ENCODE assay signal across 28 mouse cellular contexts in genomic region chr6:98731010-98731530, GRCm38 (mm10).
DNase-seq lines count a peak whose midpoint lies in the region; ATAC-seq and TF ChIP-seq lines count a peak whose summit lies in the region.
"Had no signal": no experiment of that assay in that cellular context is flagged by ENCODE, and none has a peak within 500 bp of the region (broad histone marks: within the 10 kb centered on the region; RNA-seq: fewer than 3 reads in every experiment).

No protein-coding gene starts in this region.

- TF ChIP-seq CTCF in lung, postnatal 0 days (IDR thresholded peaks at IDR 0.05) = no peak
- TF ChIP-seq CTCF in brain, embryonic 14.5 days (IDR thresholded peaks at IDR 0.05; ENCODE audit: borderline replicate concordance, extremely low read depth, insufficient read depth, insufficient read length) = no peak

- no peak overlapping the region for H3K4me3 ChIP-seq in lung, postnatal 0 days (ENCODE audit: low read depth, low read length)
- H3K4me3 ChIP-seq in hindbrain, embryonic 16.5 days (ENCODE audit: low read length) = no peak overlapping the region
- H3K4me3 ChIP-seq: embryonic facial prominence, embryonic 13.5 days; forebrain, embryonic 10.5 days; heart, embryonic 15.5 days; intestine, embryonic 15.5 days; layer of hippocampus, adult 2 months; liver, embryonic 12.5 days; midbrain, embryonic 12.5 days; neural tube, embryonic 15.5 days; stomach, embryonic 15.5 days had no signal

- no peak overlapping the region for H3K9ac ChIP-seq in lung, postnatal 0 days (replicated peaks; ENCODE audit: low read depth)
- H3K9ac ChIP-seq in hindbrain, embryonic 16.5 days (ENCODE audit: low read depth, low read length) = no peak overlapping the region
- H3K9ac ChIP-seq: embryonic facial prominence, embryonic 13.5 days; heart, embryonic 15.5 days; hindbrain, embryonic 14.5 days; intestine, embryonic 15.5 days; liver, embryonic 12.5 days; midbrain, embryonic 12.5 days; neural tube, embryonic 15.5 days; stomach, embryonic 15.5 days had no signal

- H3K9me3 ChIP-seq in lung, postnatal 0 days (ENCODE audit: low read length) = no peaks in the 10 kb centered on the region
- no peaks in the 10 kb centered on the region for H3K9me3 ChIP-seq in hindbrain, embryonic 16.5 days (ENCODE audit: control insufficient read depth, low read length)
- H3K9me3 ChIP-seq: embryonic facial prominence, embryonic 13.5 days; forebrain, embryonic 10.5 days; heart, embryonic 15.5 days; intestine, embryonic 15.5 days; liver, embryonic 12.5 days; midbrain, embryonic 12.5 days; neural tube, embryonic 15.5 days; stomach, embryonic 15.5 days had no signal

- peak; percentile 19 for DNase-seq in adrenal gland, postnatal 14 days
- DNase-seq in adrenal gland, postnatal 25 days = no peak
- peak; percentile 42 for DNase-seq in lung, postnatal 0 days (ENCODE audit: low spot score)
- DNase-seq in lung, postnatal 10 days = no peak
- peak; percentile 16 for DNase-seq in brain, embryonic 14.5 days (ENCODE audit: low read depth)
- no peak for DNase-seq in thymus, postnatal 14 days
- no peak for DNase-seq in layer of hippocampus, adult 18-20 months (ENCODE audit: low spot score in 2 of 2)
- DNase-seq: B cell, adult 2 months; cerebellum, adult 2 months; cerebellum, postnatal 36 days; embryo, embryonic 11 days; gastrocnemius, postnatal 36 days; heart, postnatal 36 days; kidney, adult 8-10 months; kidney, postnatal 14 days; lung, adult 2 months; thymus, postnatal 36 days had no signal

- no peaks in the 10 kb centered on the region for H3K4me1 ChIP-seq in lung, postnatal 0 days (ENCODE audit: insufficient read depth, low read depth, low read length)
- no peaks in the 10 kb centered on the region for H3K4me1 ChIP-seq in hindbrain, embryonic 16.5 days (ENCODE audit: control insufficient read depth, insufficient read depth, low read depth, low read length)
- H3K4me1 ChIP-seq: embryonic facial prominence, embryonic 13.5 days; forebrain, embryonic 10.5 days; heart, embryonic 15.5 days; liver, embryonic 12.5 days; midbrain, embryonic 12.5 days; neural tube, embryonic 15.5 days had no signal

- no peak for TF ChIP-seq EP300 in lung, postnatal 0 days (IDR thresholded peaks at IDR 0.05)

- no peak for TF ChIP-seq POLR2A in brain, embryonic 14.5 days (IDR thresholded peaks at IDR 0.05; ENCODE audit: borderline replicate concordance, extremely low read depth, insufficient read depth, insufficient read length, poor library complexity, severe bottlenecking)

- no peak for ATAC-seq in lung, postnatal 0 days
- ATAC-seq in hindbrain, embryonic 16.5 days = no peak
- ATAC-seq: intestine, embryonic 15.5 days; liver, embryonic 12.5 days had no signal

- H3K36me3 ChIP-seq in lung, postnatal 0 days (ENCODE audit: insufficient read depth, low read length) = no peaks in the 10 kb centered on the region
- H3K36me3 ChIP-seq in hindbrain, embryonic 16.5 days (ENCODE audit: control insufficient read depth, insufficient read depth, low read length) = no peaks in the 10 kb centered on the region
- H3K36me3 ChIP-seq: embryonic facial prominence, embryonic 13.5 days; forebrain, embryonic 10.5 days; heart, embryonic 15.5 days; intestine, embryonic 15.5 days; liver, embryonic 12.5 days; midbrain, embryonic 12.5 days; neural tube, embryonic 15.5 days; stomach, embryonic 15.5 days had no signal

- no peak overlapping the region for H3K4me2 ChIP-seq in lung, postnatal 0 days (replicated peaks; ENCODE audit: low read depth, low read length)
- no peak overlapping the region for H3K4me2 ChIP-seq in hindbrain, embryonic 16.5 days (ENCODE audit: low read length)
- H3K4me2 ChIP-seq: embryonic facial prominence, embryonic 13.5 days; heart, embryonic 15.5 days; hindbrain, embryonic 14.5 days; intestine, embryonic 15.5 days; liver, embryonic 12.5 days; midbrain, embryonic 12.5 days; neural tube, embryonic 15.5 days; stomach, embryonic 15.5 days had no signal

- no peak overlapping the region for H3K27ac ChIP-seq in lung, postnatal 0 days (ENCODE audit: low read length)
- no peak overlapping the region for H3K27ac ChIP-seq in hindbrain, embryonic 16.5 days (ENCODE audit: low read depth, low read length)
- H3K27ac ChIP-seq: embryonic facial prominence, embryonic 13.5 days; forebrain, embryonic 10.5 days; heart, embryonic 15.5 days; hindbrain, embryonic 14.5 days; intestine, embryonic 15.5 days; layer of hippocampus, adult 2 months; liver, embryonic 12.5 days; midbrain, embryonic 12.5 days; neural tube, embryonic 15.5 days; stomach, embryonic 15.5 days had no signal

- H3K27me3 ChIP-seq in lung, postnatal 0 days (replicated peaks; ENCODE audit: insufficient read depth, low read length) = no peaks in the 10 kb centered on the region
- no peaks in the 10 kb centered on the region for H3K27me3 ChIP-seq in hindbrain, embryonic 16.5 days (replicated peaks; ENCODE audit: control insufficient read depth, insufficient read depth, low read length)
- H3K27me3 ChIP-seq: embryonic facial prominence, embryonic 13.5 days; heart, embryonic 15.5 days; intestine, embryonic 15.5 days; liver, embryonic 12.5 days; midbrain, embryonic 12.5 days; neural tube, embryonic 15.5 days; stomach, embryonic 15.5 days had no signal

Comparison
In these comparisons a context has a peak if more than half of its experiments do, and no peak if none do; other contexts are left out.
1. DNase-seq: peak in adrenal gland, postnatal 14 days (single experiment), lung, postnatal 0 days (single experiment) and brain, embryonic 14.5 days (single experiment); none in adrenal gland, postnatal 25 days (single experiment), lung, postnatal 10 days (single experiment), thymus, postnatal 14 days (single experiment) and layer of hippocampus, adult 18-20 months (0 of 2).